ENCODE assay signal across 22 mouse cellular contexts in genomic region chr2:24899292-24899691, GRCm38 (mm10).
"Had no signal": no experiment of that assay in that cellular context is flagged by ENCODE, and none has a peak within 500 bp of the region (broad histone marks: within the 10 kb centered on the region; RNA-seq: fewer than 3 reads in every experiment).

No protein-coding gene starts in this region.

- ATAC-seq: hindbrain, embryonic 16.5 days; inflammation-experienced regulatory T-cells, adult 6 months; intestine, embryonic 15.5 days; intestine, postnatal 0 days; liver, embryonic 12.5 days had no signal

- DNase-seq: gastrocnemius, postnatal 14 days; gastrocnemius, postnatal 36 days; heart, adult 18-20 months; heart, postnatal 4 days; kidney, adult 18-20 months; kidney, adult 8-10 months; kidney, postnatal 14 days; kidney, postnatal 36 days; layer of hippocampus, adult 9-11 months; layer of hippocampus, postnatal 36 days; left cerebral cortex, postnatal 4 days had no signal

- H3K27me3 ChIP-seq: heart, embryonic 13.5 days; heart, embryonic 15.5 days; hindbrain, embryonic 12.5 days; intestine, embryonic 15.5 days; kidney, embryonic 15.5 days; limb, embryonic 13.5 days; limb, embryonic 15.5 days; liver, embryonic 12.5 days had no signal
